Mouse (Mus musculus): Measurements from ENCODE around the gene Lancl3. TPM values are rescaled to one million over a fixed set of nuclear protein-coding genes. Genes with fewer than 3 reads are reported as not detected.

Lancl3 gene
- polyA plus RNA-seq (2012; rRNA removed), result 2.3 and 4.1 TPM in 2 replicates

GRCm38 (mm10) chrX:9199761-9200371 lies at the start of gene Lancl3:
TSS of gene Lancl3 (plus strand) at chrX:9199902.

DNA sequence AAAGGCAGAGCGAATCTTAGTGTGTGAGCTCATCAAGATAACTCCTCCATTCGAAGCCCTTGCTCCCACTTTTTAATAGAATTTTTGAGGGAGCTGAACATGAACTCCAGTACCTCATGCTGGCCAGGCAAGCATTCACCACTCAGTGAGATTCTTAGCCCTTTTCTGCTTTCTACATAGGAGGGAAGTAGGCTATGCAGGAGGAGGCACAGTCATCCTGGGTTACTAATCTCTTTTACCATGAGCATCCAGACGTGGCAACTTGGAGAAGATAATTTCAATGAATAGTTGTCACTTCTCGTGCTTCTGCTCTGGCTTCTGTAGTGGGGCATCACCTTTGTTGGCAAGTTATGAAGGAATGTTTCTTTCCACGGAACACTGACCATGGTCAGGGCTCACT lies 57.1 kb downstream of the Lancl3 start, which contains the start of gene Gm14862:
Gene Gm14862 (minus strand): TSS at position 134 of the 400 bp plus-strand sequence.

DNA sequence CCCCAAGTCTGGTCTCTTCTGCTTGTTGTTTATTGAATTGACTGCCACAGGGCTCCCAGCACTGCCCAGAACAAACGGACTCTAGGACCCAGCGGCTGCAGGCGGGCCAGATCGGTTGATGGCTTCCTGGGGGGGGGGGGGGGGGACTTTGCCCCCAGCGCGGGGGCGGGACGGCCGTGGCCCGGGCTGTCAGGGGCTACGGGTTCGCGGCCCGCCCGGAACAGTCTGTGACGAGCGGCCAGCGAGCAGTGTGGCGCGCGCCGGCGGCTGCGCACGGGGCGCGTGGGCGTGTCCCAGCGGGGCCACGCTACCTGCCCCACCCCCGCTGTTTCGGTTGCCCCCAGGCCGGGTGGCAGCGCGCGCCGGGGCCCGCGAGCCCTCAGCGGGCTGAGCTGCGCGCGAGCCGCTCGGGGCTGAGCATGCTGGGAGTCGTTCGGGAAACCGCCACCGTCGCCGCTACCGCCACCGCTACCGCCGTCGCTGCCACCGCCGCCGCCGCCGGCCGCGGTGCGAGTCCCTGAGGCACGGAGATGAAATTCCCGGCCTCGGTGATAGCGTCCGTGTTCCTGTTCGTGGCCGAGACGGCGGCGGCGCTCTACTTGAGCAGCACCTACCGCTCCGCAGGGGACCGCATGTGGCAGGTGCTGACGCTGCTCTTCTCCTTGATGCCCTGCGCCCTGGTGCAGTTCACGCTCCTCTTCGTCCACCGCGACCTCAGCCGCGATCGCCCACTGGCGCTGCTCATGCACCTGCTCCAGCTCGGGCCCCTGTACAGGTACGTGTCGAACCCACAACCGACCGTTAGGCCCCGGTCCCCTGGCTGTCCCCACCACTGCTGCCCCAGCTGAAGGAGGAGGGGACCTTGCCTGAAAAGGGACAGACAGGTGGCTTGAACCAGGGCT lies 73.0 kb downstream of the Lancl3 start, which contains the start of gene Xk:
Gene Xk (plus strand): TSS at position 297 of the 902 bp plus-strand sequence.

GRCm38 (mm10) chrX:9283464-9283863 lies 83.8 kb downstream of the Lancl3 start, which contains the start of gene H2al1m:
TSS of gene H2al1m (plus strand) at chrX:9283764.

Other genes with a start within 250 kb of the Lancl3 start
- gene Fthl17b, start 236.9 kb upstream of the Lancl3 start, polyA plus RNA-seq (2012; rRNA removed), result not detected in 2 replicates
- not detected in 2 replicates for gene Fthl17c, start 223.3 kb upstream of the Lancl3 start, polyA plus RNA-seq (2012; rRNA removed)
- not detected in 2 replicates for gene Fthl17d, start 213.1 kb upstream of the Lancl3 start, polyA plus RNA-seq (2012; rRNA removed)
- not detected in 2 replicates for gene Fthl17e, start 166.4 kb upstream of the Lancl3 start, polyA plus RNA-seq (2012; rRNA removed)
- gene Fthl17f, start 136.9 kb upstream of the Lancl3 start, polyA plus RNA-seq (2012; rRNA removed), result not detected in 2 replicates
- gene 4930402K13Rik, start 95.3 kb upstream of the Lancl3 start, polyA plus RNA-seq (2012; rRNA removed), result not detected in 2 replicates
- gene Gm14862, start 57.0 kb downstream of the Lancl3 start, polyA plus RNA-seq (2012; rRNA removed), result not detected in 2 replicates
- 3.4 and 3.5 TPM in 2 replicates for gene Xk, start 72.9 kb downstream of the Lancl3 start, polyA plus RNA-seq (2012; rRNA removed)
- gene H2al1m, start 83.9 kb downstream of the Lancl3 start, polyA plus RNA-seq (2012; rRNA removed), result not detected in 2 replicates
- gene H2al1k, start 150.7 kb downstream of the Lancl3 start, polyA plus RNA-seq (2012; rRNA removed), result 0.57 TPM in 1 of 2 replicates, not detected in the other

Measured in ovary, adult 2 months (tissue).